Mouse (Mus musculus) cortical plate, adult 2 months (tissue): ENCODE results near the gene Fstl1. TPM values are rescaled to one million over a fixed set of nuclear protein-coding genes. Genes with fewer than 3 reads are reported as not detected.

Experiments
- H3K27ac ChIP-seq: fragments of 200-500 bp; 2 replicates; pipeline ENCODE4 v1.5.1; 2012; ENCODE audit warnings: low read length, control low read depth, inconsistent platforms; ENCODE audit not compliant: insufficient read depth
- H3K4me1 ChIP-seq: fragments of 200-500 bp; 2 replicates; pipeline ENCODE4 v1.6.1; 2011; ENCODE audit warnings: low read length; ENCODE audit not compliant: control insufficient read depth, insufficient read depth
- H3K4me3 ChIP-seq: fragments of 200-500 bp; 2 replicates; pipeline ENCODE4 v1.5.1; 2011; ENCODE audit warnings: mild to moderate bottlenecking, low read length, control low read depth; ENCODE audit not compliant: insufficient read depth
- CTCF ChIP-seq: fragments of 200-500 bp; IDR thresholded peaks from 2 replicates; pipeline ENCODE4 v1.5.1; 2011; ENCODE audit warnings: mild to moderate bottlenecking, control low read depth, low read length; ENCODE audit not compliant: insufficient read depth; ENCODE audit errors: extremely low read depth
- POLR2A ChIP-seq: fragments of 200-500 bp; IDR thresholded peaks from 2 replicates; pipeline ENCODE4 v1.6.1; 2011; ENCODE audit warnings: mild to moderate bottlenecking, low read length, control low read depth; ENCODE audit not compliant: insufficient read depth; ENCODE audit errors: extremely low read depth
- polyA plus RNA-seq: library from polyadenylated mRNA; depleted of rRNA; stranded (reverse); fragments of >200 nt; gene quantifications from 2 replicates; pipeline ENCODE4 v1.2.3, GENCODE M21; 2012

The Fstl1 gene
- polyA plus RNA-seq, 1 experiment: 19.7 TPM

DNA sequence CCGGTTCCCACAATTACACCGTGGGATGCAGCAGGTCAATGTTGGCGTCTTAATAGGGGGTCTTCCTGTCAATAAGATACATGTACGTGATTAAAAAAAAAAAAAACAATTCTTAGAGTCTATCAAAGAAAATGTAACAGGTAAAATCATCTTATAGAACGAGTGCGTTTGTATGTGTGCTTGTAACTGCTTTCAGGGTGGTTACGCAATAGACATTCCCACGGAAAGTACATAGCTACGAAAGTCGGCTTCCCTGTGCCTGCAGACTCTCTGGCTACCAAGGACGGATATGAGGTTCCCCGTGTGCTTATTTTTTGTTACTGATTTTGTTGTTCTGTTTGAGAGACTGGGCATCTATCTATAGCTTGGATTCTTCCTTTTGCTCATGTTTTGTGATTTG, 67.1 kb downstream of the Fstl1 start:
- Histone ChIP-seq H3K4me1 (no peaks in the 10 kb centered on the region), H3K4me3 (no peak overlapping the region), H3K27ac (no peak overlapping the region)
- TF ChIP-seq CTCF (no peak), POLR2A (no peak)

- no peak overlapping the region for H3K4me3 ChIP-seq
- H3K27ac ChIP-seq: no peak overlapping the region
- H3K4me1 ChIP-seq: no peaks in the 10 kb centered on the region
- no peak for TF ChIP-seq CTCF
- no peak for TF ChIP-seq POLR2A
These were observed 68.7 kb downstream of the Fstl1 start for GRCm38 (mm10) chr16:37845202-37845925.

GRCm38 (mm10) chr16:37847081-37847480, 70.4 kb downstream of the Fstl1 start:
- no peak overlapping the region for H3K4me3 ChIP-seq
- TF ChIP-seq POLR2A (no peak), CTCF (no peak)
- H3K4me1 ChIP-seq: no peaks in the 10 kb centered on the region
- H3K27ac ChIP-seq: no peak overlapping the region

- Histone ChIP-seq H3K27ac (no peak overlapping the region), H3K4me1 (no peaks in the 10 kb centered on the region), H3K4me3 (no peak overlapping the region)
- TF ChIP-seq CTCF (no peak), POLR2A (no peak)
These were observed 74.7 kb downstream of the Fstl1 start for GRCm38 (mm10) chr16:37851366-37851765.

DNA sequence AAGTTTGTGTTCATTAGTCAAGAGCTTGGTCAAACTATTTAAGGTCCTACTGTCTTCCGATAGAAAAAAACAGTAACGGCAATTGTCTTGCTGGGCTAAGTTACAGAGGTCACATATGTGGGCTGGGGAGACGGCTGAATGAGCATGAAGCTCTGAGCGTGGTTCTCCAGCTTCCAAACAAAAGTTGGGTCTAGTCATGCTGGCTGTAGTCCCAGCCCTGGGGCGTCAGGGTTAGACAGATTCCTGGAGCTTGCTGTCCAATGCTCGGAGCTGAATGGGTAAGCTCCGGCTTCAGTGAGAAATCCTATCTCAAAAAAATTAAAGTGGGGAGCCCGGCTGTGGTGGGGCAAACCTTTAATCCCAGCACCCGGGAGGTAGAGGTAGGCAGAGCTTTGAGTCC, 76.6 kb downstream of the Fstl1 start:
- no peak overlapping the region for H3K27ac ChIP-seq
- TF ChIP-seq POLR2A (no peak), CTCF (no peak)
- H3K4me1 ChIP-seq: no peaks in the 10 kb centered on the region
- H3K4me3 ChIP-seq: no peak overlapping the region

DNA sequence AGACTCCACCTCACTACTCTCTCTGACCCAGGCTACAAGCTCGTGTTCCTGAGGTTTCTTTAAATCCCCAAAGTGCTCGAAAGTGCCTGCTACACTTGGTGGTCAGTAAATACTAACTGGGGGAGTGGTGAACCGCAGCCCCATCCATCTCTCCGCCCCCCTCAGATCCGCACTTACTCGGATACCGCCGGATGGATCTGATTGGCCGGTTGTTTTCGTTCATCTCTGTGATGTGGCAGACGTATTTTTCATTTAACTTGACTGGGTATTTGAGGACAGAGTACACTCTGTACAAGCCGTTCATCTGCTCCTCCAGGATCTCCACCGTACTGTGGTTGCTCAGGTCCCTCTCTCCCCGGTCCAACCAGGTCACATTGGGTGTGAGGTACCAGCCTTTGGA, 77.4 kb downstream of the Fstl1 start:
- no peak overlapping the region for H3K27ac ChIP-seq
- no peak for TF ChIP-seq POLR2A
- no peak for TF ChIP-seq CTCF
- no peaks in the 10 kb centered on the region for H3K4me1 ChIP-seq

DNA sequence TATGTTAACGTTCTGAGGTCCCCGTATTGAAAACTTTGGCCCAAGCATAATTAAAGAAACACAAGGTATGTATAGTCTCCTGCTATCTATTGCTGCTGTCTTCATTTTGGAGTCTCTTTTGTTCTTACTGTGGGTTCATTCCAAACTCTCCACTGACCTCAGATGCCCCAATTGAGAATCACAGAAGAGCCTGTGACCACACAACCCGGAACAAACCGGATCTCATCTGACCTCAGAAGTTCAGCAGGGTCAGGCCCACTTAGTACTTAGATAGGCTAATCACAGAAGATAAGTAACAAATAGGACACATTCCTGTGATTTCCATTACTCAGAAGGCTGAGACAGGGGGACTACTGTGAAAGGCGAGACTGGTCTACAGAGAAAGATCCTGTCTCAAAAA, 77.9 kb downstream of the Fstl1 start:
- no peak for TF ChIP-seq POLR2A
- TF ChIP-seq CTCF: no peak
- no peak overlapping the region for H3K27ac ChIP-seq
- no peaks in the 10 kb centered on the region for H3K4me1 ChIP-seq

More for the DNA sequence above, 77.4 kb downstream of the Fstl1 start:
- H3K4me3 ChIP-seq: no peak overlapping the region

GRCm38 (mm10) chr16:37855583-37855982, 78.9 kb downstream of the Fstl1 start:
- H3K4me3 ChIP-seq: no peak overlapping the region
- TF ChIP-seq CTCF: no peak
- no peak for TF ChIP-seq POLR2A
- no peaks in the 10 kb centered on the region for H3K4me1 ChIP-seq
- no peak overlapping the region for H3K27ac ChIP-seq

More for the DNA sequence above, 77.9 kb downstream of the Fstl1 start:
- H3K4me3 ChIP-seq: no peak overlapping the region

DNA sequence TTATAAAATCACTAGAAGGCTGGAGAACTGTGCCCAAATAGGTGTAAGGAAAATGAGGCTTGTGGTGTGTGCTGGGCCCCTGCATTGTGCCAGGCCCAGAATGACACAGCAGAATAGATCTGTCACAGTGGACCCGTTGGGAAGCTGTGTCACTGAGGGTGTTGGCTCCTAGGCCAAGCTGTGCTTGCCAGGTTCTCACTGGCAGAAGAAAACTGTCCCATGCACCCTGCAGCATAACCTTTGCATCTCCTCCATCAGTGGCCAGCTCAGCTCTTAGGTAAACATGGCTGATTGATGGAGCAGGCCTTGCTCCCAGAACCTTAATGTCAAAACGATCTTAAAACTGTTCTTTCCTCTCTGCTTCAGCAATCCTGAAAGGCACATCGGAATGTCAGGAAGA, 79.7 kb downstream of the Fstl1 start:
- no peak overlapping the region for H3K27ac ChIP-seq
- no peak overlapping the region for H3K4me3 ChIP-seq
- no peaks in the 10 kb centered on the region for H3K4me1 ChIP-seq
- no peak for TF ChIP-seq CTCF
- TF ChIP-seq POLR2A: no peak

- no peak overlapping the region for H3K27ac ChIP-seq
- TF ChIP-seq CTCF: no peak
- no peak for TF ChIP-seq POLR2A
- H3K4me3 ChIP-seq: no peak overlapping the region
- H3K4me1 ChIP-seq: no peaks in the 10 kb centered on the region
These were observed 80.8 kb downstream of the Fstl1 start for GRCm38 (mm10) chr16:37857495-37857894.

DNA sequence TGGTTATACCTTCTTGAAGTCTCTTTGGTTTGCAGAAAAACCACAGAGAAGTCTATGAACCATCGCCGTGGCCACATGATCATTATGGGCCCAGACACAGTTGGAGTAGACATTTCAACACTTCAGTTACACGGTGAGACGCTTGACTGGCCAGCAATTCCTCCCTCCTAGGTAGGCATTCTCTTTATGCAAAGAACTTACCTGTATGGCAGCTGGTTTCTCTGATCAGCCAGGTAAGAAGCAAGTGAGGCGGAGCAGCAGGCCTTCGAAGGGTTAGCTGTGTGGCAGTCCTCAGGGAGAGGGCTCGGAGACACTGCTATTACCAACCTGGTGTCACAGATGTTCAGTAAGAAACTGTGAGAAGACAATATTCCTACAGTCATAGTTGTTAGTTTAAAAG, 83.5 kb downstream of the Fstl1 start:
- H3K4me3 ChIP-seq: no peak overlapping the region
- no peak overlapping the region for H3K27ac ChIP-seq
- no peaks in the 10 kb centered on the region for H3K4me1 ChIP-seq
- no peak for TF ChIP-seq CTCF
- no peak for TF ChIP-seq POLR2A
